Comparison of ENCODE assay signal across 29 mouse cellular contexts in the genomic region with DNA sequence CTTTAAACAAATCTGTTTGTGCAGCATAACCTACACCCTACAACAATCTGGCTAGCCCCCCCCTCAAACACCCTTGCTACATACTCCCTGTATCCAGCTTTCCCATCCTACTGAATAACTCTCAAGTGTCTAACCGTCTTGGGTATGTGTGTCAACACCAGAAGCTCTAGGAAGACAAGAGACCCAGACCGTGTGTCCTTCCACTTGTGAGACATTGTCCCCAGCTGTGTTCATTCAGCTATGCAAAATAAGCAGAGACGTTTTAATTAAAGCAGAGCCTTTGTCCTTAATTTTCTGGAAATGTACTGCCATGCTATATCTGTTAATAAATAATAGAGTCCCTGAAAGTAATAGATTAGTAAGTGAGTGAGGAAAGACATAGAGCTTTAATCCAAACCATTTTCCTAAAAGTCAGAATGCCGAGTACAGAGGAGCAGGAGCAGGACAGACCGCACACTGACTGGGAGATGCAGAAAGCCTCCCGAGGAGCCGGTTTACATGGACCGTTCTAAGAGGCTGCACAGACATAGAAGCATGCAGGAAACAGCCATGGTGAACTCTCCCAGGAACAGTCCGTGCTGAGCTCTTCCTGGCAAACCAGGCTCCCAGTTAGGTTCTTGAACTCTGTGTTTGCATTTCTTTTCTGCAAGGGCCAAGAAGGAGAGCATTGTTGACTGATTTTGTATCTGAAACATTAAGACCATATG. TPM values are rescaled to one million over a fixed set of nuclear protein-coding genes. Genes with fewer than 3 reads are reported as not detected.
A peak's percentile ranks its signal among the peaks of the same experiment; 100 is the strongest.
DNase-seq lines count a peak whose midpoint lies in the region; ATAC-seq and TF ChIP-seq lines count a peak whose summit lies in the region.
"Had no signal": no experiment of that assay in that cellular context is flagged by ENCODE, and none has a peak within 500 bp of the region (broad histone marks: within the 10 kb centered on the region; RNA-seq: fewer than 3 reads in every experiment).

No protein-coding gene starts in this region.

- ATAC-seq in hindbrain, embryonic 15.5 days (ENCODE audit: low FRiP score, low read depth): peak; percentile 51; the same call in 1 of the 2 replicates
- ATAC-seq in hindbrain, embryonic 11.5 days (ENCODE audit: low FRiP score): no peak
- ATAC-seq in kidney, postnatal 0 days (replicated peaks; ENCODE audit: low FRiP score, low read depth): peak; percentile 40; the same call in 1 of the 2 replicates
- ATAC-seq: forebrain, embryonic 15.5 days; intestine, embryonic 16.5 days; midbrain, embryonic 15.5 days had no signal

- H3K9me3 ChIP-seq in hindbrain, embryonic 15.5 days: no peaks in the 10 kb centered on the region
- H3K9me3 ChIP-seq in hindbrain, embryonic 11.5 days (ENCODE audit: control insufficient read depth, low read length): no peaks in the 10 kb centered on the region
- no peaks in the 10 kb centered on the region for H3K9me3 ChIP-seq in kidney, postnatal 0 days (replicated peaks; ENCODE audit: low read length)
- H3K9me3 ChIP-seq: forebrain, embryonic 15.5 days; heart, embryonic 12.5 days; hindbrain, embryonic 13.5 days; limb, embryonic 12.5 days; liver, embryonic 13.5 days; midbrain, embryonic 15.5 days; neural tube, embryonic 13.5 days; stomach, embryonic 15.5 days had no signal

- H3K27me3 ChIP-seq in hindbrain, embryonic 15.5 days: no peaks in the 10 kb centered on the region
- H3K27me3 ChIP-seq in hindbrain, embryonic 11.5 days (ENCODE audit: control insufficient read depth, insufficient read depth, low read length): no peaks in the 10 kb centered on the region
- H3K27me3 ChIP-seq in kidney, postnatal 0 days (ENCODE audit: insufficient read depth, low read length): no peaks in the 10 kb centered on the region
- H3K27me3 ChIP-seq: forebrain, embryonic 15.5 days; heart, embryonic 12.5 days; hindbrain, embryonic 13.5 days; limb, embryonic 12.5 days; liver, embryonic 13.5 days; midbrain, embryonic 15.5 days; neural tube, embryonic 13.5 days; stomach, embryonic 15.5 days had no signal

- peak; percentile 32 to 34 for DNase-seq in cerebellum, postnatal 10 days
- DNase-seq in cerebellum, adult 8-10 months: no peak
- DNase-seq in hindbrain, embryonic 11.5 days (ENCODE audit: low spot score): no peak
- DNase-seq in Muller cell, postnatal 12 days (ENCODE audit: inconsistent ontology term): peak; percentile 31
- peak; percentile 6 for DNase-seq in kidney, postnatal 0 days (ENCODE audit: low spot score)
- DNase-seq in adrenal gland, postnatal 14 days: no peak
- no peak for DNase-seq in right cerebral cortex, postnatal 14 days
- DNase-seq: adrenal gland, postnatal 36 days; heart, postnatal 14 days; liver, embryonic 13.5 days; lung, adult 2 months; right cerebral cortex, adult 18-20 months; thymus, postnatal 36 days had no signal

- no peaks in the 10 kb centered on the region for H3K4me1 ChIP-seq in hindbrain, embryonic 15.5 days (replicated peaks)
- no peaks in the 10 kb centered on the region for H3K4me1 ChIP-seq in hindbrain, embryonic 11.5 days (replicated peaks; ENCODE audit: control insufficient read depth, insufficient read depth, low read length)
- H3K4me1 ChIP-seq in kidney, postnatal 0 days (replicated peaks; ENCODE audit: insufficient read depth, low read length): no peaks in the 10 kb centered on the region
- H3K4me1 ChIP-seq: forebrain, embryonic 15.5 days; heart, embryonic 12.5 days; limb, embryonic 12.5 days; liver, embryonic 13.5 days; midbrain, embryonic 15.5 days; neural tube, embryonic 13.5 days; stomach, embryonic 15.5 days had no signal

- H3K4me3 ChIP-seq in hindbrain, embryonic 15.5 days: no peak overlapping the region
- H3K4me3 ChIP-seq in hindbrain, embryonic 11.5 days (ENCODE audit: low read depth, low read length): no peak overlapping the region
- H3K4me3 ChIP-seq in kidney, postnatal 0 days (replicated peaks; ENCODE audit: low read depth, low read length): no peak overlapping the region
- H3K4me3 ChIP-seq: forebrain, embryonic 15.5 days; heart, embryonic 12.5 days; hindbrain, embryonic 13.5 days; limb, embryonic 12.5 days; liver, embryonic 13.5 days; midbrain, embryonic 15.5 days; myocyte; neural tube, embryonic 13.5 days; stomach, embryonic 15.5 days had no signal

- TF ChIP-seq CTCF in kidney, postnatal 0 days (IDR thresholded peaks at IDR 0.05; ENCODE audit: low read depth): no peak

- no peaks in the 10 kb centered on the region for H3K36me3 ChIP-seq in hindbrain, embryonic 15.5 days
- no peaks in the 10 kb centered on the region for H3K36me3 ChIP-seq in hindbrain, embryonic 11.5 days (ENCODE audit: control insufficient read depth, insufficient read depth, low read length)
- H3K36me3 ChIP-seq in kidney, postnatal 0 days (ENCODE audit: insufficient read depth, low read length): no peaks in the 10 kb centered on the region
- H3K36me3 ChIP-seq: forebrain, embryonic 15.5 days; heart, embryonic 12.5 days; hindbrain, embryonic 13.5 days; limb, embryonic 12.5 days; liver, embryonic 13.5 days; midbrain, embryonic 15.5 days; neural tube, embryonic 13.5 days; stomach, embryonic 15.5 days had no signal

- H3K9ac ChIP-seq in hindbrain, embryonic 15.5 days: no peak overlapping the region
- H3K9ac ChIP-seq in hindbrain, embryonic 11.5 days (ENCODE audit: low read depth, low read length): no peak overlapping the region
- H3K9ac ChIP-seq in kidney, postnatal 0 days (ENCODE audit: low read depth, low read length): no peak overlapping the region
- H3K9ac ChIP-seq: forebrain, embryonic 15.5 days; heart, embryonic 12.5 days; hindbrain, embryonic 13.5 days; limb, embryonic 12.5 days; liver, embryonic 13.5 days; midbrain, embryonic 15.5 days; neural tube, embryonic 13.5 days; stomach, embryonic 15.5 days had no signal

- 44% methylated on average over 9 of the region's 9 CpGs for WGBS in hindbrain, embryonic 15.5 days
- WGBS in hindbrain, embryonic 11.5 days: 67% methylated on average over 9 of the region's 9 CpGs
- WGBS in kidney, postnatal 0 days: 55% methylated on average over 9 of the region's 9 CpGs

- H3K4me2 ChIP-seq in hindbrain, embryonic 15.5 days: no peak overlapping the region
- no peak overlapping the region for H3K4me2 ChIP-seq in hindbrain, embryonic 11.5 days (replicated peaks; ENCODE audit: low read depth, low read length)
- H3K4me2 ChIP-seq in kidney, postnatal 0 days (ENCODE audit: low read length): peak overlapping the region; percentile 27; the same call in 1 of the 2 replicates
- H3K4me2 ChIP-seq: forebrain, embryonic 15.5 days; heart, embryonic 12.5 days; hindbrain, embryonic 13.5 days; limb, embryonic 12.5 days; liver, embryonic 13.5 days; midbrain, embryonic 15.5 days; neural tube, embryonic 13.5 days; stomach, embryonic 15.5 days had no signal

- no peak overlapping the region for H3K27ac ChIP-seq in hindbrain, embryonic 15.5 days (replicated peaks)
- no peak overlapping the region for H3K27ac ChIP-seq in hindbrain, embryonic 11.5 days (ENCODE audit: low read depth, low read length)
- H3K27ac ChIP-seq in kidney, postnatal 0 days: peak overlapping the region; percentile 50
- H3K27ac ChIP-seq: forebrain, embryonic 15.5 days; hindbrain, embryonic 13.5 days; limb, embryonic 12.5 days; liver, embryonic 13.5 days; midbrain, embryonic 15.5 days; neural tube, embryonic 13.5 days; stomach, embryonic 15.5 days had no signal

RNA-seq across cellular contexts. Expression of a gene that starts 0.9 kb away (rescaled TPM):
- polyA plus RNA-seq in hindbrain, embryonic 15.5 days (2015; fragmentation: Nextera tagmentation; extraction: Ambion mirVana): not detected in 2 replicates
- polyA plus RNA-seq in hindbrain, embryonic 11.5 days (2014; fragmentation: Nextera tagmentation; extraction: Ambion mirVana): not detected in 2 replicates
- not detected in 2 replicates for polyA plus RNA-seq in kidney, postnatal 0 days (2015; fragmentation: Nextera tagmentation; extraction: Ambion mirVana)
- not detected in 2 replicates for total RNA-seq in adrenal gland, postnatal 14 days (2021)
- total RNA-seq: adrenal gland, postnatal 36 days; gastrocnemius, adult 8-10 months; granulocyte monocyte progenitor cell, adult 5-6 weeks; heart, postnatal 14 days; layer of hippocampus, adult 18-20 months; layer of hippocampus, postnatal 25 days; left cerebral cortex, postnatal 10 days; megakaryocyte-erythroid progenitor cell, adult 5-6 weeks had no signal
- polyA plus RNA-seq: forebrain, embryonic 15.5 days; heart, embryonic 12.5 days; hindbrain, embryonic 13.5 days; intestine, embryonic 16.5 days; limb, embryonic 12.5 days; liver, embryonic 13.5 days; lung, adult 2 months; midbrain, embryonic 15.5 days; myocyte; neural tube, embryonic 13.5 days; stomach, embryonic 15.5 days had no signal

RNA-seq across cellular contexts. Expression of a gene that starts 9.3 kb away (rescaled TPM):
- polyA plus RNA-seq in hindbrain, embryonic 15.5 days (2015; fragmentation: Nextera tagmentation; extraction: Ambion mirVana): not detected in 2 replicates
- polyA plus RNA-seq in hindbrain, embryonic 11.5 days (2014; fragmentation: Nextera tagmentation; extraction: Ambion mirVana): not detected in 2 replicates
- not detected in 2 replicates for polyA plus RNA-seq in kidney, postnatal 0 days (2015; fragmentation: Nextera tagmentation; extraction: Ambion mirVana)
- not detected in 2 replicates for total RNA-seq in adrenal gland, postnatal 14 days (2021)
- total RNA-seq: adrenal gland, postnatal 36 days; gastrocnemius, adult 8-10 months; granulocyte monocyte progenitor cell, adult 5-6 weeks; heart, postnatal 14 days; layer of hippocampus, adult 18-20 months; layer of hippocampus, postnatal 25 days; left cerebral cortex, postnatal 10 days; megakaryocyte-erythroid progenitor cell, adult 5-6 weeks had no signal
- polyA plus RNA-seq: forebrain, embryonic 15.5 days; heart, embryonic 12.5 days; hindbrain, embryonic 13.5 days; intestine, embryonic 16.5 days; limb, embryonic 12.5 days; liver, embryonic 13.5 days; lung, adult 2 months; midbrain, embryonic 15.5 days; myocyte; neural tube, embryonic 13.5 days; stomach, embryonic 15.5 days had no signal

RNA-seq across cellular contexts. Expression of a gene that starts 11.1 kb away (rescaled TPM):
- not detected in 2 replicates for polyA plus RNA-seq in hindbrain, embryonic 15.5 days (2015; fragmentation: Nextera tagmentation; extraction: Ambion mirVana)
- polyA plus RNA-seq in hindbrain, embryonic 11.5 days (2014; fragmentation: Nextera tagmentation; extraction: Ambion mirVana): not detected in 2 replicates
- polyA plus RNA-seq in kidney, postnatal 0 days (2015; fragmentation: Nextera tagmentation; extraction: Ambion mirVana): not detected in 2 replicates
- total RNA-seq in adrenal gland, postnatal 14 days (2021): not detected in 2 replicates
- total RNA-seq: adrenal gland, postnatal 36 days; gastrocnemius, adult 8-10 months; granulocyte monocyte progenitor cell, adult 5-6 weeks; heart, postnatal 14 days; layer of hippocampus, adult 18-20 months; layer of hippocampus, postnatal 25 days; left cerebral cortex, postnatal 10 days; megakaryocyte-erythroid progenitor cell, adult 5-6 weeks had no signal
- polyA plus RNA-seq: forebrain, embryonic 15.5 days; heart, embryonic 12.5 days; hindbrain, embryonic 13.5 days; intestine, embryonic 16.5 days; limb, embryonic 12.5 days; liver, embryonic 13.5 days; lung, adult 2 months; midbrain, embryonic 15.5 days; myocyte; neural tube, embryonic 13.5 days; stomach, embryonic 15.5 days had no signal

RNA-seq across cellular contexts. Expression of a gene that starts 15.0 kb away (rescaled TPM):
- not detected in 2 replicates for polyA plus RNA-seq in hindbrain, embryonic 15.5 days (2015; fragmentation: Nextera tagmentation; extraction: Ambion mirVana)
- polyA plus RNA-seq in hindbrain, embryonic 11.5 days (2014; fragmentation: Nextera tagmentation; extraction: Ambion mirVana): not detected in 2 replicates
- polyA plus RNA-seq in kidney, postnatal 0 days (2015; fragmentation: Nextera tagmentation; extraction: Ambion mirVana): not detected in 2 replicates
- not detected in 2 replicates for total RNA-seq in adrenal gland, postnatal 14 days (2021)
- total RNA-seq: adrenal gland, postnatal 36 days; gastrocnemius, adult 8-10 months; granulocyte monocyte progenitor cell, adult 5-6 weeks; heart, postnatal 14 days; layer of hippocampus, adult 18-20 months; layer of hippocampus, postnatal 25 days; left cerebral cortex, postnatal 10 days; megakaryocyte-erythroid progenitor cell, adult 5-6 weeks had no signal
- polyA plus RNA-seq: forebrain, embryonic 15.5 days; heart, embryonic 12.5 days; hindbrain, embryonic 13.5 days; intestine, embryonic 16.5 days; limb, embryonic 12.5 days; liver, embryonic 13.5 days; lung, adult 2 months; midbrain, embryonic 15.5 days; myocyte; neural tube, embryonic 13.5 days; stomach, embryonic 15.5 days had no signal

RNA-seq across cellular contexts. Expression of a gene that starts 22.1 kb away (rescaled TPM):
- not detected in 2 replicates for polyA plus RNA-seq in hindbrain, embryonic 15.5 days (2015; fragmentation: Nextera tagmentation; extraction: Ambion mirVana)
- polyA plus RNA-seq in hindbrain, embryonic 11.5 days (2014; fragmentation: Nextera tagmentation; extraction: Ambion mirVana): not detected in 2 replicates
- polyA plus RNA-seq in kidney, postnatal 0 days (2015; fragmentation: Nextera tagmentation; extraction: Ambion mirVana): not detected in 2 replicates
- not detected in 2 replicates for total RNA-seq in adrenal gland, postnatal 14 days (2021)
- total RNA-seq: adrenal gland, postnatal 36 days; gastrocnemius, adult 8-10 months; granulocyte monocyte progenitor cell, adult 5-6 weeks; heart, postnatal 14 days; layer of hippocampus, adult 18-20 months; layer of hippocampus, postnatal 25 days; left cerebral cortex, postnatal 10 days; megakaryocyte-erythroid progenitor cell, adult 5-6 weeks had no signal
- polyA plus RNA-seq: forebrain, embryonic 15.5 days; heart, embryonic 12.5 days; hindbrain, embryonic 13.5 days; intestine, embryonic 16.5 days; limb, embryonic 12.5 days; liver, embryonic 13.5 days; lung, adult 2 months; midbrain, embryonic 15.5 days; myocyte; neural tube, embryonic 13.5 days; stomach, embryonic 15.5 days had no signal

Comparison
In these comparisons a context has a peak if more than half of its experiments do, and no peak if none do; other contexts are left out.
1. DNase-seq: peak in cerebellum, postnatal 10 days (2 of 2), Muller cell, postnatal 12 days (single experiment) and kidney, postnatal 0 days (single experiment); none in cerebellum, adult 8-10 months (single experiment), hindbrain, embryonic 11.5 days (single experiment), adrenal gland, postnatal 14 days (single experiment) and right cerebral cortex, postnatal 14 days (single experiment).